Mouse (Mus musculus) liver, adult 2 months (tissue): ENCODE results near the gene St6gal1. TPM values are rescaled to one million over a fixed set of nuclear protein-coding genes. Genes with fewer than 3 reads are reported as not detected.

Source experiments
- DNase-seq: peaks from one replicate; pipeline ENCODE4 v3.0.0-alpha.2; 2011; ENCODE audit warnings: low read depth, low spot score; ENCODE audit errors: extremely low read depth
- H3K27ac ChIP-seq: fragments of 200-500 bp; replicated peaks from 2 replicates; pipeline ENCODE4 v1.5.1; 2012; ENCODE audit warnings: low read depth, mild to moderate bottlenecking, control low read depth, inconsistent platforms, low read length; ENCODE audit not compliant: insufficient read depth
- H3K27me3 ChIP-seq: fragments of 200-500 bp; 2 replicates; pipeline ENCODE4 v1.6.1; 2012; ENCODE audit warnings: mild to moderate bottlenecking, moderate library complexity, low read length, inconsistent platforms; ENCODE audit not compliant: control insufficient read depth, insufficient read depth
- H3K36me3 ChIP-seq: fragments of 200-500 bp; 2 replicates; pipeline ENCODE4 v1.6.1; 2012; ENCODE audit warnings: low read length, inconsistent platforms; ENCODE audit not compliant: control insufficient read depth, insufficient read depth
- H3K4me1 ChIP-seq: fragments of 200-500 bp; 2 replicates; pipeline ENCODE4 v1.6.1; 2011; ENCODE audit warnings: low read length; ENCODE audit not compliant: control insufficient read depth, insufficient read depth
- H3K4me3 ChIP-seq: fragments of 200-500 bp; 2 replicates; pipeline ENCODE4 v1.5.1; 2011; ENCODE audit warnings: low read depth, mild to moderate bottlenecking, control low read depth, low read length, moderate library complexity; ENCODE audit not compliant: insufficient read depth
- H3K79me2 ChIP-seq: fragments of 200-500 bp; 2 replicates; pipeline ENCODE4 v1.6.1; 2012; ENCODE audit warnings: inconsistent platforms, mild to moderate bottlenecking, low read length, moderate library complexity; ENCODE audit not compliant: control insufficient read depth, insufficient read depth
- H3K9ac ChIP-seq: fragments of 200-500 bp; 2 replicates; pipeline ENCODE4 v1.6.1; 2012; ENCODE audit warnings: low read depth, mild to moderate bottlenecking, control low read depth, inconsistent platforms, low read length
- CTCF ChIP-seq: fragments of 200-500 bp; IDR thresholded peaks from 2 replicates; pipeline ENCODE4 v1.5.1; 2011; ENCODE audit warnings: low read depth, low read length, control low read depth
- POLR2A ChIP-seq: fragments of 200-500 bp; IDR thresholded peaks from 2 replicates; pipeline ENCODE4 v1.6.1; 2011; ENCODE audit warnings: low read length, control low read depth; ENCODE audit not compliant: insufficient read depth; ENCODE audit errors: extremely low read depth
- WGBS: fragments of 180-500 bp; shearing (Covaris S2); methylation state at CpG from one replicate; pipeline ENCODE4 v1.1.7; 2018; 5-methylcytosine and 5-hydroxymethylcytosine counted together
- polyA plus RNA-seq: library from polyadenylated mRNA; depleted of rRNA; stranded (reverse); fragments of >200 nt; gene quantifications from 2 replicates; pipeline ENCODE4 v1.2.3, GENCODE M21; 2012
- total RNA-seq: library from RNA; depleted of rRNA; stranded (reverse); fragments of >200 nt; gene quantifications from 2 replicates; pipeline ENCODE4 v1.2.3, GENCODE M21; 2014

St6gal1 gene
- total and polyA plus RNA-seq, 2 experiments = 36.7 to 41.3 TPM

GRCm38 (mm10) chr16:23332686-23333085 lies 108.1 kb downstream of the St6gal1 start:
- no peak overlapping the region for H3K4me3 ChIP-seq
- H3K79me2 ChIP-seq = 0 out of 2 replicates have a peak, but pooled peaks cover 5% of the 10 kb centered on the region
- H3K27ac ChIP-seq = no peak overlapping the region
- H3K4me1 ChIP-seq = peaks cover 14% of the 10 kb centered on the region
- no peak overlapping the region for H3K9ac ChIP-seq
- no peaks in the 10 kb centered on the region for H3K27me3 ChIP-seq
- TF ChIP-seq POLR2A (no peak), CTCF (no peak)
- no peak for DNase-seq
- H3K36me3 ChIP-seq = peaks cover 11% of the 10 kb centered on the region; the same call in 1 of the 2 replicates
- 64% methylated on average over 6 of the region's 6 CpGs for WGBS

GRCm38 (mm10) chr16:23333875-23334551 lies 109.5 kb downstream of the St6gal1 start:
- Histone ChIP-seq H3K4me1 (peaks cover 14% of the 10 kb centered on the region), H3K36me3 (peaks cover 9% of the 10 kb centered on the region; the same call in 1 of the 2 replicates), H3K9ac (no peak overlapping the region), H3K27ac (peak overlapping the region; percentile 77), H3K4me3 (no peak overlapping the region), H3K27me3 (no peaks in the 10 kb centered on the region), H3K79me2 (0 out of 2 replicates have a peak, but pooled peaks cover 5% of the 10 kb centered on the region)
- peak; percentile 98 for DNase-seq
- WGBS = 27% methylated on average over 6 of the region's 6 CpGs
- TF ChIP-seq POLR2A (no peak), CTCF (no peak)

GRCm38 (mm10) chr16:23337317-23337716 lies 112.8 kb downstream of the St6gal1 start:
- no peak overlapping the region for H3K27ac ChIP-seq
- peak; percentile 97 for DNase-seq
- 18% methylated on average over 4 of the region's 4 CpGs for WGBS

GRCm38 (mm10) chr16:23341254-23341653 lies 116.7 kb downstream of the St6gal1 start:
- Histone ChIP-seq H3K4me3 (no peak overlapping the region), H3K27me3 (no peaks in the 10 kb centered on the region), H3K79me2 (peaks cover 11% of the 10 kb centered on the region), H3K27ac (no peak overlapping the region), H3K36me3 (peaks cover 14% of the 10 kb centered on the region), H3K9ac (no peak overlapping the region), H3K4me1 (peaks cover 5% of the 10 kb centered on the region)
- WGBS = 94% methylated on average over 2 of the region's 2 CpGs
- TF ChIP-seq POLR2A (no peak), CTCF (no peak)
- DNase-seq = no peak

More at GRCm38 (mm10) chr16:23337317-23337716, 112.8 kb downstream of the St6gal1 start:
- Histone ChIP-seq H3K9ac (no peak overlapping the region), H3K27me3 (no peaks in the 10 kb centered on the region), H3K36me3 (peaks cover 10% of the 10 kb centered on the region), H3K4me1 (peaks cover 14% of the 10 kb centered on the region), H3K79me2 (peaks cover 13% of the 10 kb centered on the region; the same call in 1 of the 2 replicates), H3K4me3 (no peak overlapping the region)
- TF ChIP-seq POLR2A (no peak), CTCF (no peak)

- DNase-seq = no peak
- TF ChIP-seq POLR2A (no peak), CTCF (no peak)
- peaks cover 7% of the 10 kb centered on the region for H3K36me3 ChIP-seq
- H3K27ac ChIP-seq = no peak overlapping the region
- no peak overlapping the region for H3K4me3 ChIP-seq
- 0 out of 2 replicates have a peak, but pooled peaks cover 3% of the 10 kb centered on the region for H3K79me2 ChIP-seq
- H3K9ac ChIP-seq = no peak overlapping the region
- no peaks in the 10 kb centered on the region for H3K27me3 ChIP-seq
- WGBS = 21% methylated on average over 2 of the region's 2 CpGs
- peaks cover 3% of the 10 kb centered on the region; the same call in 1 of the 2 replicates for H3K4me1 ChIP-seq
Measured at GRCm38 (mm10) chr16:23350802-23351201, 126.3 kb downstream of the St6gal1 start.

- no peak for DNase-seq
- Histone ChIP-seq H3K36me3 (peaks cover 23% of the 10 kb centered on the region), H3K79me2 (no peaks in the 10 kb centered on the region), H3K4me3 (no peak overlapping the region), H3K27ac (no peak overlapping the region), H3K27me3 (no peaks in the 10 kb centered on the region), H3K4me1 (no peaks in the 10 kb centered on the region), H3K9ac (no peak overlapping the region)
- WGBS = 93% methylated on average over 4 of the region's 4 CpGs
- TF ChIP-seq POLR2A = no peak
- TF ChIP-seq CTCF = no peak
Measured at GRCm38 (mm10) chr16:23361031-23361430, 136.5 kb downstream of the St6gal1 start.
